Mouse (Mus musculus): ENCODE measurements around the gene Pzp. TPM values are rescaled to one million over a fixed set of nuclear protein-coding genes. Genes with fewer than 3 reads are reported as not detected.
A peak's percentile ranks its signal among the peaks of the same experiment; 100 is the strongest.

Gene Pzp
- total and polyA plus RNA-seq, 3 experiments = not detected

GRCm38 (mm10) chr6:128461606-128462005 lies 64.9 kb downstream of the Pzp start:
- Histone ChIP-seq H3K4me2 (ENCODE audit: insufficient read depth, low read depth, poor library complexity, severe bottlenecking) (no peak overlapping the region), H3K36me3 (replicated peaks in 1 of 2; ENCODE audit: control insufficient read depth in 1 of 2, insufficient read depth in 1 of 2, low read length in 1 of 2) (no peaks in the 10 kb centered on the region), H3K4me3 (replicated peaks in 1 of 3; ENCODE audit: low read depth in 2 of 3, low read length in 2 of 3, poor library complexity in 1 of 3) (no peak overlapping the region), H3K79me2 (replicated peaks; ENCODE audit: control insufficient read depth, extremely low read depth, insufficient read depth, poor library complexity, severe bottlenecking) (no peaks in the 10 kb centered on the region), H3K9me3 (replicated peaks; ENCODE audit: low read length) (no peaks in the 10 kb centered on the region), H3K9ac (ENCODE audit: insufficient read depth, low read depth) (no peak overlapping the region), H3K27ac (ENCODE audit: insufficient read depth, low read depth) (no peak overlapping the region), H3K27me3 (replicated peaks) (no peaks in the 10 kb centered on the region), H3K4me1 (ENCODE audit: control insufficient read depth in 1 of 2, insufficient read depth in 2 of 2) (peaks cover 3 to 24% of the 10 kb centered on the region in 2 experiments; a peak in 3 of 4 replicates)
- TF ChIP-seq RCOR1 (conservative IDR thresholded peaks at IDR 0.05; ENCODE audit: low read depth, low read length) = no peak
- TF ChIP-seq EP300 (IDR thresholded peaks at IDR 0.05; ENCODE audit: low read length) = peak; percentile 49; the same call in 1 of the 2 replicates
- no peak for DNase-seq (ENCODE audit: extremely low read depth)
- dilution Hi-C loops (cut with MboI; ENCODE audit: extremely low pct_ligation_motif_present, extremely low pct_unique_long_range_greater_than_20kb, low sequenced_read_pairs) (no loop called here), in situ Hi-C loops (cut with MboI; ENCODE audit: low pct_ligation_motif_present, low pct_unique_long_range_greater_than_20kb, low sequenced_read_pairs) (no loop called here)

- Histone ChIP-seq H3K27ac (ENCODE audit: insufficient read depth, low read depth) (no peak overlapping the region), H3K27me3 (replicated peaks) (no peaks in the 10 kb centered on the region), H3K9me3 (replicated peaks; ENCODE audit: low read length) (no peaks in the 10 kb centered on the region), H3K4me3 (replicated peaks in 1 of 3; ENCODE audit: low read depth in 2 of 3, low read length in 2 of 3, poor library complexity in 1 of 3) (no peak overlapping the region), H3K4me2 (ENCODE audit: insufficient read depth, low read depth, poor library complexity, severe bottlenecking) (no peak overlapping the region), H3K79me2 (replicated peaks; ENCODE audit: control insufficient read depth, extremely low read depth, insufficient read depth, poor library complexity, severe bottlenecking) (no peaks in the 10 kb centered on the region), H3K9ac (ENCODE audit: insufficient read depth, low read depth) (no peak overlapping the region), H3K4me1 (ENCODE audit: control insufficient read depth in 1 of 2, insufficient read depth in 2 of 2) (peaks cover 3 to 24% of the 10 kb centered on the region in 2 experiments; a peak in 3 of 4 replicates), H3K36me3 (replicated peaks in 1 of 2; ENCODE audit: control insufficient read depth in 1 of 2, insufficient read depth in 1 of 2, low read length in 1 of 2) (no peaks in the 10 kb centered on the region)
- TF ChIP-seq MYC (IDR thresholded peaks at IDR 0.05; ENCODE audit: low read depth, low read length) = no peak
- in situ Hi-C loops (cut with MboI; ENCODE audit: low pct_ligation_motif_present, low pct_unique_long_range_greater_than_20kb, low sequenced_read_pairs) (no loop called here), dilution Hi-C loops (cut with MboI; ENCODE audit: extremely low pct_ligation_motif_present, extremely low pct_unique_long_range_greater_than_20kb, low sequenced_read_pairs) (no loop called here)
- DNase-seq (ENCODE audit: extremely low read depth) = no peak
Measured at GRCm38 (mm10) chr6:128460729-128461503, 65.6 kb downstream of the Pzp start.

- dilution Hi-C loops (cut with MboI; ENCODE audit: extremely low pct_ligation_motif_present, extremely low pct_unique_long_range_greater_than_20kb, low sequenced_read_pairs) = no loop called here
Measured at GRCm38 (mm10) chr6:128460321-128460720, 66.2 kb downstream of the Pzp start.

More at GRCm38 (mm10) chr6:128460321-128460720, 66.2 kb downstream of the Pzp start:
- Histone ChIP-seq H3K4me3 (replicated peaks in 1 of 3; ENCODE audit: low read depth in 2 of 3, low read length in 2 of 3, poor library complexity in 1 of 3) (no peak overlapping the region), H3K4me2 (ENCODE audit: insufficient read depth, low read depth, poor library complexity, severe bottlenecking) (no peak overlapping the region), H3K36me3 (replicated peaks in 1 of 2; ENCODE audit: control insufficient read depth in 1 of 2, insufficient read depth in 1 of 2, low read length in 1 of 2) (no peaks in the 10 kb centered on the region), H3K27ac (ENCODE audit: insufficient read depth, low read depth) (no peak overlapping the region), H3K79me2 (replicated peaks; ENCODE audit: control insufficient read depth, extremely low read depth, insufficient read depth, poor library complexity, severe bottlenecking) (no peaks in the 10 kb centered on the region), H3K27me3 (replicated peaks) (no peaks in the 10 kb centered on the region), H3K9me3 (replicated peaks; ENCODE audit: low read length) (no peaks in the 10 kb centered on the region), H3K4me1 (ENCODE audit: control insufficient read depth in 1 of 2, insufficient read depth in 2 of 2) (peaks cover 3 to 24% of the 10 kb centered on the region in 2 experiments; a peak in 3 of 4 replicates), H3K9ac (ENCODE audit: insufficient read depth, low read depth) (no peak overlapping the region)
- TF ChIP-seq EP300 (IDR thresholded peaks at IDR 0.05; ENCODE audit: low read length) (peak; percentile 10; the same call in 1 of the 2 replicates), MAX (IDR thresholded peaks at IDR 0.05; ENCODE audit: low read length) (no peak), MAZ (IDR thresholded peaks at IDR 0.05; ENCODE audit: low read depth, low read length) (no peak), BHLHE40 (IDR thresholded peaks at IDR 0.05; ENCODE audit: low read depth, low read length) (no peak), JUN (IDR thresholded peaks at IDR 0.05; ENCODE audit: insufficient read depth, low read depth, low read length) (no peak), GABPA (IDR thresholded peaks at IDR 0.05; ENCODE audit: insufficient replicate concordance, low read depth, low read length) (no peak), CHD1 (IDR thresholded peaks at IDR 0.05; ENCODE audit: low read depth, low read length) (no peak), MYC (IDR thresholded peaks at IDR 0.05; ENCODE audit: low read depth, low read length) (no peak)
- in situ Hi-C loops (cut with MboI; ENCODE audit: low pct_ligation_motif_present, low pct_unique_long_range_greater_than_20kb, low sequenced_read_pairs) = no loop called here
- DNase-seq (ENCODE audit: extremely low read depth) = no peak
